Mouse (Mus musculus) brain, adult 2 months (tissue): ENCODE measurements around the gene Arhgef38.

Experiments
- DNase-seq: peaks from one replicate; pipeline ENCODE4 v3.0.0; 2011; ENCODE audit warnings: low read depth, low spot score

The Arhgef38 gene

GRCm38 (mm10) chr3:133092274-133092853 lies 142.4 kb downstream of the Arhgef38 start:
- DNase-seq = no peak

DNA sequence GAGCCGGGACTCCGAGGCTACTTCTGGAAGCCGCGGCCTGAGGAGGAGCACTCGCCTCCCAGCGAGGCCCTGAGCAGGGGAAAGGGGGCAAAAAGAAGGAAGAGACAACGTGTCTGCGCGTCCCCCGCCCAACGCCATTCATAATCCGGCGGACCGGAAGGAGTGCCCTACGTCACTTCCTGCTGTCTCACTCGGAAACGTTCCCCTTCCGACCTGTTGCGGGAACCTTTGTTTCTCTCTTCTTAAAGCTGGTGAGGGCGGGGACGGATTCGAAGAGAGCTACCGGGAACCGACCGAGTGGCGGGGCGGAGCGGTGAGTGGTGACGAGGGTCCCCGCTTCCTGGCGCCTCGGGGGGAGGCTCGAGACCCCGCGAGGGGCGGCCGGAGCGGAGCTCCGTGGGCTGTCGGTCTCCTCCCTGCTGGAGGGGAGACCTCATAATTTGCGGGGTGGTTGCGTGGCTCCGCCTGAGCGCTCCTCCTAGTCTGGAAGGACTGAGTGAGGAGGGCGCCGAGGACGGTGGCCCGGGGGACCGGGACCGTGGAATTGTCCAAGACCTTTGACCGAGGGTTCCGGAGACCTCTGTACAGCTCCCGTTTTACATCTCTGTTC lies 143.0 kb downstream of the Arhgef38 start, which contains the start of the genes Ints12 and Gstcd:
Ints12 (plus strand) TSS at position 177 of the 610 bp plus-strand sequence.
Gstcd (minus strand) TSS at position 370 of the 610 bp plus-strand sequence.
- DNase-seq = peak; percentile 98

GRCm38 (mm10) chr3:133091121-133091663 lies 143.6 kb downstream of the Arhgef38 start:
- DNase-seq = peak; percentile 68

DNA sequence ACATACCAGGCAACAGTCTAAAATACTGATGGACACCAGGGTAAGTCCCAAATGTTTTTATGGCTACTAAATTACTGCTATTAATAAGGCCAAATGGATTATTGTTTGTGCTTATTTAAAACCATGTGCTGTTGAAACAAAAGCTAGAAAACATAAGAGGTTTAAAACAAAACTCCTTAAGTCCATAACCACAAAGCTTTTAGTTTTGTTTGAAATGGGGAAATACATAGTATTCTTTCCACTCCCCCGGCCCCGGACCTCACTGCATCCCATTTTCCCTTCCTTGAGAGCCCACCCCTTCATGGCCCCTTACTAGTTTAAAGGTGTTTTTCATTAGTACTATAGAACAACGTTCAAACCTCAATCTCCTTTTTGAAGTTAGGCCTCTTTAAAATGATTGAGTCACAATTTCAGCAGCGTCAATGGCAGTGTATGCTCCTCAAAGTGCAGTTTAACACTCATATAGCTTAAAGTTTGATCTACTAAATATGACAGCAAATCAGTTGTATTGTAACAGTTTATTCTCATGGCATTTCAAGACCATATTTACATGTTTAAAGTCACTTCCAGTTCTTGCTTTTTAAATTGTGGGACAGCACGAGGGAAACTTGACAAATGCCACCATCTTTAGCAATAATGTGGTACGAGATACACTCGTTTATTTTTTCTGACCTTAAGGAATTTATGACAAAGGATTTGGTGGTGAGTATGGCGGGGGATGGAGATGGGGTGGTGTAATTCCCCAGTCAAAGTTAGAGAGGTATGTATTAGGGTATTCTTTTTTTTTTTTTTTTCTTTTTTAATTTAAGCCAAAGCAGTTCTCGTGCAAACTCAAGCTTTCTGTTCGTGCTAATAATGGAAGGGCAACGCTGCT lies 144.3 kb downstream of the Arhgef38 start:
- no peak for DNase-seq

GRCm38 (mm10) chr3:133085858-133086257 lies 148.9 kb downstream of the Arhgef38 start:
- DNase-seq = peak; percentile 58

GRCm38 (mm10) chr3:133082736-133083135 lies 152.0 kb downstream of the Arhgef38 start:
- no peak for DNase-seq

GRCm38 (mm10) chr3:133075560-133075959 lies 159.2 kb downstream of the Arhgef38 start:
- no peak for DNase-seq
